22 mouse cellular contexts compared by ENCODE assay signal in the genomic region with DNA sequence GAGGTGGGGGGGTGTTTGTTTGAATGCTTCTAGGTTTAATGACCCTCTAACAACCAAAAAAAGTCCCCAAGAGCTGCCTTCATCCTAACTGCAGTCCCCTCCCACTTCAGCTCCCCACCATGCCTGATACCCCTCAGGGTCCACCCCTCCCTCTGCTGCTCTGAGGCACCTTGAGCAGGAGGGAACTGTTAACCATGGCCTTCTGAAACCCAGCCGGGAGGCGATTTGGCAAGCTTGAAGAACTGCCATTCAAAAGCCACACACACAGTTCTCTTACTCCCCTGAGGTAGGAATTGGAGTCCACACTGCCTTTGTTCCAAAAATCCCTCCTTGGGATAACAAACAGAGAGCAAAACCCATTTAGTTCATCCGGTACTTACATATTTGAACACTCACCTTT. TPM values are rescaled to one million over a fixed set of nuclear protein-coding genes. Genes with fewer than 3 reads are reported as not detected.
DNase-seq lines count a peak whose midpoint lies in the region; ATAC-seq lines count a peak whose summit lies in the region.
"Had no signal": no experiment of that assay in that cellular context is flagged by ENCODE, and none has a peak within 500 bp of the region (broad histone marks: within the 10 kb centered on the region; RNA-seq: fewer than 3 reads in every experiment).

No protein-coding gene starts in this region.

- H3K27ac ChIP-seq in embryonic facial prominence, embryonic 14.5 days (replicated peaks; ENCODE audit: low read depth, low read length) = no peak overlapping the region
- H3K27ac ChIP-seq in embryonic facial prominence, embryonic 10.5 days (replicated peaks) = no peak overlapping the region
- H3K27ac ChIP-seq in heart, embryonic 10.5 days = no peak overlapping the region
- H3K27ac ChIP-seq in midbrain, embryonic 14.5 days (replicated peaks; ENCODE audit: low read depth, low read length) = no peak overlapping the region
- no peak overlapping the region for H3K27ac ChIP-seq in midbrain, embryonic 13.5 days
- H3K27ac ChIP-seq: embryonic facial prominence, embryonic 15.5 days; heart, adult 2 months; hindbrain, embryonic 12.5 days; hindbrain, embryonic 15.5 days had no signal

- H3K9me3 ChIP-seq in embryonic facial prominence, embryonic 14.5 days (ENCODE audit: control insufficient read depth, low read length) = no peaks in the 10 kb centered on the region
- H3K9me3 ChIP-seq in embryonic facial prominence, embryonic 10.5 days = no peaks in the 10 kb centered on the region
- no peaks in the 10 kb centered on the region for H3K9me3 ChIP-seq in heart, embryonic 10.5 days
- no peaks in the 10 kb centered on the region for H3K9me3 ChIP-seq in midbrain, embryonic 14.5 days (ENCODE audit: control insufficient read depth, low read length)
- no peaks in the 10 kb centered on the region for H3K9me3 ChIP-seq in midbrain, embryonic 13.5 days
- H3K9me3 ChIP-seq: embryonic facial prominence, embryonic 15.5 days; G1E; hindbrain, embryonic 12.5 days; hindbrain, embryonic 15.5 days had no signal

- H3K27me3 ChIP-seq in embryonic facial prominence, embryonic 14.5 days (replicated peaks; ENCODE audit: control insufficient read depth, insufficient read depth, low read length) = no peaks in the 10 kb centered on the region
- peaks cover 28% of the 10 kb centered on the region for H3K27me3 ChIP-seq in embryonic facial prominence, embryonic 10.5 days (replicated peaks; ENCODE audit: low read depth, poor library complexity, severe bottlenecking)
- H3K27me3 ChIP-seq in heart, embryonic 10.5 days (ENCODE audit: insufficient read depth, poor library complexity, severe bottlenecking) = peaks cover 6% of the 10 kb centered on the region; the same call in 1 of the 2 replicates
- no peaks in the 10 kb centered on the region for H3K27me3 ChIP-seq in midbrain, embryonic 14.5 days (ENCODE audit: control insufficient read depth, insufficient read depth, low read length)
- H3K27me3 ChIP-seq in midbrain, embryonic 13.5 days = 0 out of 2 replicates have a peak, but pooled peaks cover 15% of the 10 kb centered on the region
- H3K27me3 ChIP-seq: embryonic facial prominence, embryonic 15.5 days; hindbrain, embryonic 12.5 days; hindbrain, embryonic 15.5 days; Patski had no signal

- DNase-seq in embryonic facial prominence, embryonic 14.5 days (ENCODE audit: low spot score) = peak; percentile 61
- DNase-seq in embryonic facial prominence, embryonic 10.5 days (ENCODE audit: low spot score) = no peak
- DNase-seq in heart, adult 11 months = peak; percentile 81
- DNase-seq in heart, embryonic 10.5 days (ENCODE audit: low spot score) = no peak
- DNase-seq in midbrain, embryonic 14.5 days = peak; percentile 30
- no peak for DNase-seq in embryo, embryonic 10 days (ENCODE audit: low spot score)
- DNase-seq: adrenal gland, postnatal 10 days; adrenal gland, postnatal 36 days; cerebellum, adult 11 months; cerebellum, adult 2 months; cerebellum, adult 9-11 months; cerebellum, postnatal 25 days; embryo, embryonic 11 days; gastrocnemius, postnatal 25 days; heart, adult 2 months had no signal

- no peak overlapping the region for H3K4me3 ChIP-seq in embryonic facial prominence, embryonic 14.5 days (ENCODE audit: low read depth, low read length)
- no peak overlapping the region for H3K4me3 ChIP-seq in embryonic facial prominence, embryonic 10.5 days
- H3K4me3 ChIP-seq in heart, embryonic 10.5 days = no peak overlapping the region
- H3K4me3 ChIP-seq in midbrain, embryonic 14.5 days (replicated peaks; ENCODE audit: low read depth, low read length) = no peak overlapping the region
- H3K4me3 ChIP-seq in midbrain, embryonic 13.5 days (replicated peaks) = no peak overlapping the region
- H3K4me3 ChIP-seq: embryonic facial prominence, embryonic 15.5 days; heart, adult 2 months; hindbrain, embryonic 12.5 days; hindbrain, embryonic 15.5 days had no signal

- WGBS in embryonic facial prominence, embryonic 14.5 days = 16% methylated on average over 3 of the region's 3 CpGs
- 37% methylated on average over 3 of the region's 3 CpGs for WGBS in embryonic facial prominence, embryonic 10.5 days
- WGBS in heart, embryonic 10.5 days = 64% methylated on average over 3 of the region's 3 CpGs
- 44% methylated on average over 3 of the region's 3 CpGs for WGBS in midbrain, embryonic 14.5 days
- WGBS in midbrain, embryonic 13.5 days = 51% methylated on average over 3 of the region's 3 CpGs

- H3K9ac ChIP-seq in embryonic facial prominence, embryonic 14.5 days (ENCODE audit: low read depth, low read length) = no peak overlapping the region
- no peak overlapping the region for H3K9ac ChIP-seq in midbrain, embryonic 14.5 days (replicated peaks; ENCODE audit: low read length)
- no peak overlapping the region for H3K9ac ChIP-seq in midbrain, embryonic 13.5 days (replicated peaks)
- H3K9ac ChIP-seq: embryonic facial prominence, embryonic 15.5 days; hindbrain, embryonic 12.5 days; hindbrain, embryonic 15.5 days had no signal

- no peak overlapping the region for H3K4me2 ChIP-seq in embryonic facial prominence, embryonic 14.5 days (ENCODE audit: low read depth, low read length)
- no peak overlapping the region for H3K4me2 ChIP-seq in midbrain, embryonic 14.5 days (ENCODE audit: low read length)
- no peak overlapping the region for H3K4me2 ChIP-seq in midbrain, embryonic 13.5 days (replicated peaks)
- H3K4me2 ChIP-seq: embryonic facial prominence, embryonic 15.5 days; heart, embryonic 11.5 days; hindbrain, embryonic 12.5 days; hindbrain, embryonic 15.5 days had no signal

- no peak for ATAC-seq in embryonic facial prominence, embryonic 14.5 days (ENCODE audit: low read depth)
- no peak for ATAC-seq in midbrain, embryonic 14.5 days (ENCODE audit: low FRiP score, low TSS enrichment)
- no peak for ATAC-seq in midbrain, embryonic 13.5 days
- ATAC-seq: Patski had no signal

- no peaks in the 10 kb centered on the region for H3K36me3 ChIP-seq in embryonic facial prominence, embryonic 14.5 days (ENCODE audit: control insufficient read depth, insufficient read depth, low read length)
- no peaks in the 10 kb centered on the region for H3K36me3 ChIP-seq in embryonic facial prominence, embryonic 10.5 days (replicated peaks)
- no peaks in the 10 kb centered on the region for H3K36me3 ChIP-seq in heart, embryonic 10.5 days
- no peaks in the 10 kb centered on the region for H3K36me3 ChIP-seq in midbrain, embryonic 14.5 days (ENCODE audit: control insufficient read depth, insufficient read depth, low read length)
- H3K36me3 ChIP-seq in midbrain, embryonic 13.5 days = no peaks in the 10 kb centered on the region
- H3K36me3 ChIP-seq: embryonic facial prominence, embryonic 15.5 days; G1E; hindbrain, embryonic 12.5 days; hindbrain, embryonic 15.5 days had no signal

- peaks cover 6% of the 10 kb centered on the region; the same call in 1 of the 2 replicates for H3K4me1 ChIP-seq in embryonic facial prominence, embryonic 14.5 days (ENCODE audit: control insufficient read depth, insufficient read depth, low read length)
- peaks cover 43% of the 10 kb centered on the region for H3K4me1 ChIP-seq in embryonic facial prominence, embryonic 10.5 days
- peaks cover 9% of the 10 kb centered on the region for H3K4me1 ChIP-seq in heart, embryonic 10.5 days
- H3K4me1 ChIP-seq in midbrain, embryonic 14.5 days (ENCODE audit: control insufficient read depth, insufficient read depth, low read length) = peaks cover 6% of the 10 kb centered on the region
- H3K4me1 ChIP-seq in midbrain, embryonic 13.5 days (replicated peaks) = peaks cover 19% of the 10 kb centered on the region

RNA-seq across cellular contexts. Expression of a gene that starts 29.9 kb away (rescaled TPM):
- 509 and 543 TPM in 2 replicates for polyA plus RNA-seq in embryonic facial prominence, embryonic 14.5 days (2014; fragmentation: Nextera tagmentation; extraction: Ambion mirVana)
- polyA plus RNA-seq in embryonic facial prominence, embryonic 10.5 days (2016; fragmentation: Nextera tagmentation; extraction: Ambion mirVana) = 474 and 482 TPM in 2 replicates
- 399 and 412 TPM in 2 replicates for polyA plus RNA-seq in heart, embryonic 10.5 days (2016; fragmentation: Nextera tagmentation; extraction: Ambion mirVana)
- polyA plus RNA-seq in midbrain, embryonic 14.5 days (2014; fragmentation: Nextera tagmentation; extraction: Ambion mirVana) = 555 and 629 TPM in 2 replicates
- 587 and 592 TPM in 2 replicates for polyA plus RNA-seq in midbrain, embryonic 13.5 days (2015; fragmentation: Nextera tagmentation; extraction: Ambion mirVana)
- polyA plus RNA-seq: G1E had no signal

Comparison
In these comparisons a context has a peak if more than half of its experiments do, and no peak if none do; other contexts are left out.
1. DNase-seq: peak in embryonic facial prominence, embryonic 14.5 days (single experiment), heart, adult 11 months (single experiment) and midbrain, embryonic 14.5 days (single experiment); none in embryonic facial prominence, embryonic 10.5 days (single experiment), heart, embryonic 10.5 days (single experiment) and embryo, embryonic 10 days (single experiment).